Mouse (Mus musculus) megakaryocyte, embryonic 14.5 days (primary cell): ENCODE measurements around the gene Armc8.

ENCODE experiments used
- FLI1 ChIP-seq: IDR thresholded peaks from 2 replicates; pipeline ENCODE4 v1.6.1; 2012; ENCODE audit warnings: low read length, inconsistent platforms, mixed read lengths
- GATA1 ChIP-seq: IDR thresholded peaks from 3 replicates; pipeline ENCODE4 v1.6.1; 2012; ENCODE audit warnings: mixed read lengths, low read length, inconsistent platforms, borderline replicate concordance

DNA sequence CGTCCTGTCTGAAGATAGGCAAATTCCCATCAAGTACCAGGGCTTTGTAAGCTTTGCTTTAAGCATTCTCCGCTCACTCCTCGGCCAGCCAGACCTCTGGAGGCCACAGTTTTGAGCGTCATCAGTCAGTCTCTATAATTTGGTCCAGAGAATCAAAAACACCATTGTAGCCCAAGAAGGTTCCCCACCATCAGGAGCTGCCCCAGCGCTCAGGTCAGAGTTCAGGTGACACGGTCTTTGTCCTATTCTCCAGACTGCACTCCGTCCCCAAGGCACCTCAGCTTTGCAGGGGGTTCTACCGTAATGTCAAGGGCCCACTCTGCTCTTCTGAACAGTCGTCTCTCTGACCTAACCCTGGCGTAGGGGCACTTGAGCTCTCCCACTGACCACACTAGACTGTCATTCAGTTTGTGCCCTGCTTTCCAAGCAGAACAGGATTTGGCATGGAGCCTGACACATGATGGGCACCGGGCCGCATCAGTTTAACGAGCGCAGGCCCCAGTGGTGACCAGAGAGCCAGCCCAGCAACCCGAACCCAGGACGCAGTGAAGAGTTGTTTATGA, 133.0 kb downstream of the Armc8 start:
- TF ChIP-seq GATA1 (no peak), FLI1 (no peak)
